Mouse (Mus musculus): ENCODE results near the gene D930048N14Rik. TPM values are rescaled to one million over a fixed set of nuclear protein-coding genes. Genes with fewer than 3 reads are reported as not detected.
"Not testable (repeated sequence)": the region's sequence is repeated elsewhere in the genome, so short reads cannot be mapped to it uniquely, and the experiment has no call there.

Gene D930048N14Rik
- polyA plus RNA-seq, 1 experiment from 2014 or later, result 0.34 TPM

GRCm38 (mm10) chr11:51689343-51689742 is 38.6 kb downstream of the D930048N14Rik start:
- DNase-seq, result no peak
- Histone ChIP-seq H3K4me2 (ENCODE audit: low read depth, low read length) (peak overlapping the region; percentile 88), H3K36me3 (replicated peaks; ENCODE audit: insufficient read depth, low read length) (peaks cover 5% of the 10 kb centered on the region), H3K9ac (replicated peaks) (peak overlapping the region; percentile 76), H3K27me3 (ENCODE audit: insufficient read depth, low read length) (no peaks in the 10 kb centered on the region), H3K27ac (ENCODE audit: low read depth) (peak overlapping the region; percentile 98), H3K4me1 (ENCODE audit: insufficient read depth) (peaks cover 10% of the 10 kb centered on the region), H3K4me3 (ENCODE audit: low read depth, low read length) (peak overlapping the region; percentile 79), H3K9me3 (ENCODE audit: low read length) (no peaks in the 10 kb centered on the region)
- 23% methylated on average over 6 of the region's 6 CpGs for WGBS (ENCODE audit: insufficient replicate concordance)
- no peak for ATAC-seq
- TF ChIP-seq CTCF (IDR thresholded peaks at IDR 0.05; ENCODE audit: low read depth) (no peak), EP300 (IDR thresholded peaks at IDR 0.05; ENCODE audit: low read depth) (no peak)

DNA sequence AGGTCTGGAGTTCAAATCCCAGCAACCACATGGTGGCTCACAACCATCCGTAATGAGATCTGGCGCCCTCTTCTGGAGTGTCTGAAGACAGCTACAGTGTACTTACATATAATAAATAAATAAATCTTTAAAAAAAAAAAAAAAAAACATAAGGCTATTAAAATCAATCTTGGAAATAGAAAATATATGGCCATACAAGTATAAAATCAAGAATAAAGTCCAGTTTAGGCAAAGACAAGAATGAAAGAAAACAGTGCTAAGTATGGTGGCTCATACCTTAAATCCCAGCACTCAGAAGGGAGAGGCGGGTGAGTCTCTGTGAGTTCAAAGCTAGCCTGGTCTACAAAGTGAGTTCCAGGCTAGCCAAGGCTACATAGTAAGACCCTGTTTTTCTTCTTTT is 39.8 kb downstream of the D930048N14Rik start:
- 91% methylated on average over 1 of the region's 3 CpGs for WGBS (ENCODE audit: insufficient replicate concordance)
- H3K27me3 ChIP-seq (ENCODE audit: insufficient read depth, low read length); ATAC-seq: not testable (repeated sequence)

DNA sequence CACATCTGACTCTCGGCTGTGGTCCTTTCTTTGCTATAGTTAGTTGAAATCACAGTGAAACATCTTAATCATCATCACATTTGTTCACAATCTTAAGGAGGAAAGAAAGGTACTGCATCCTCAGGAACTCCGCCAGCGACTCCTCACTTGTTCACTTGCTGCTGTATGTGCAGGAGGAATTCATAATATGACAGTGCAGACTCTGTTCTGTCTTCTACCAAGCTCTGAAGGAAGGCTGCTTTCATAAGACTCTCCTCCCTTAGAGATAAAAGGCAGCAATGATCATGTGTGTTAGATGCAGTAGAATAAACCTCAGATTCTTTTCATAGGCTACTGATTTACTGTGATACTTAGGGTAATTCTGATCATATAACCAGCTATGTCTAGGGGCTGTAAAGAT is 44.2 kb downstream of the D930048N14Rik start:
- DNase-seq (no peak), ATAC-seq (no peak)
- H3K4me2 ChIP-seq (ENCODE audit: low read depth, low read length), result no peak overlapping the region
- WGBS (ENCODE audit: insufficient replicate concordance), result 89% methylated on average over 3 of the region's 3 CpGs
- H3K4me3 ChIP-seq (ENCODE audit: low read depth, low read length), result no peak overlapping the region
- H3K27me3 ChIP-seq (ENCODE audit: insufficient read depth, low read length), result no peaks in the 10 kb centered on the region
- H3K9ac ChIP-seq (replicated peaks), result no peak overlapping the region
- H3K27ac ChIP-seq (ENCODE audit: low read depth), result no peak overlapping the region
- H3K36me3 ChIP-seq (replicated peaks; ENCODE audit: insufficient read depth, low read length), result peaks cover 41% of the 10 kb centered on the region
- no peaks in the 10 kb centered on the region for H3K4me1 ChIP-seq (ENCODE audit: insufficient read depth)
- TF ChIP-seq CTCF (IDR thresholded peaks at IDR 0.05; ENCODE audit: low read depth) (no peak), EP300 (IDR thresholded peaks at IDR 0.05; ENCODE audit: low read depth) (no peak)
- H3K9me3 ChIP-seq (ENCODE audit: low read length), result no peaks in the 10 kb centered on the region

More for the DNA sequence above, 39.8 kb downstream of the D930048N14Rik start:
- peaks cover 10% of the 10 kb centered on the region for H3K4me1 ChIP-seq (ENCODE audit: insufficient read depth)
- H3K9ac ChIP-seq (replicated peaks); H3K27ac ChIP-seq (ENCODE audit: low read depth); H3K4me2 ChIP-seq (ENCODE audit: low read depth, low read length); H3K36me3 ChIP-seq (replicated peaks; ENCODE audit: insufficient read depth, low read length); H3K4me3 ChIP-seq (ENCODE audit: low read depth, low read length); H3K9me3 ChIP-seq (ENCODE audit: low read length); DNase-seq: not testable (repeated sequence)

GRCm38 (mm10) chr11:51702831-51703230 is 52.1 kb downstream of the D930048N14Rik start:
- H3K36me3 ChIP-seq (replicated peaks; ENCODE audit: insufficient read depth, low read length), result peaks cover 73% of the 10 kb centered on the region
- 81% methylated on average over 3 of the region's 3 CpGs for WGBS (ENCODE audit: insufficient replicate concordance)
- TF ChIP-seq EP300 (IDR thresholded peaks at IDR 0.05; ENCODE audit: low read depth) (no peak), CTCF (IDR thresholded peaks at IDR 0.05; ENCODE audit: low read depth) (no peak)
- H3K9me3 ChIP-seq (ENCODE audit: low read length), result no peaks in the 10 kb centered on the region
- no peak overlapping the region for H3K9ac ChIP-seq (replicated peaks)
- no peaks in the 10 kb centered on the region for H3K4me1 ChIP-seq (ENCODE audit: insufficient read depth)
- DNase-seq (no peak), ATAC-seq (no peak)
- no peak overlapping the region for H3K27ac ChIP-seq (ENCODE audit: low read depth)
- H3K4me3 ChIP-seq (ENCODE audit: low read depth, low read length), result no peak overlapping the region
- no peaks in the 10 kb centered on the region for H3K27me3 ChIP-seq (ENCODE audit: insufficient read depth, low read length)
- H3K4me2 ChIP-seq (ENCODE audit: low read depth, low read length), result no peak overlapping the region

DNA sequence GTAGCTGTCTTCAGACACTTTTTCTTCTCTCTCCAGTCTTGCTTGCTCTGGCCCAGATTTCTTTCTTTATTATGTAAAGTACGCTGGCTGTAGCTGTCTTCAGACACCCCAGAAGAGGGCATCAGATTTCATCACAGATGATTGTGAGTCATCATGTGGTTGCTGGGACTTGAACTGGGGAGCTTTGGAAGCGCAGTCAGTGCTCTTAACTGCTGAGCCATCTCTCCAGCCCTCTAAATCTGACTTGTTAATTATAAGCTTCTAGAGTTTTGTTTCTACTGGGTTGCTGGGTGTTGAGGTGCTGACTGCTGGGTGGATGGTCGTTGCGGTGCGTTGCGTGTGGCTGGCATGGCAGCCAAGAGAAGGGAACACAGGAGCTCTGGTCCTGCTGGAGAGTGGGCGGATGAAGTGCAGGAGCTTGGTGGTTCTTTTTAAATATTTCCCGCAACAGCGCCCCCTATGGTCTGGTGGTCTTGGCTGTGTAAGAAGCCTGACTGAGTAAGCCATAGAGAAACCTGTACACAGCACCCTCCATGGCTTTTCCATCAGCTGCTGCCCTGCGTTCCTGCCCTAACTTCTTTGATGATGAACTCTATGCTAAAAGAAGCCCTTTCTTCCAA is 52.7 kb downstream of the D930048N14Rik start:
- Histone ChIP-seq H3K9ac (replicated peaks) (no peak overlapping the region), H3K36me3 (replicated peaks; ENCODE audit: insufficient read depth, low read length) (peaks cover 71% of the 10 kb centered on the region), H3K4me1 (ENCODE audit: insufficient read depth) (no peaks in the 10 kb centered on the region), H3K4me3 (ENCODE audit: low read depth, low read length) (no peak overlapping the region), H3K9me3 (ENCODE audit: low read length) (no peaks in the 10 kb centered on the region), H3K4me2 (ENCODE audit: low read depth, low read length) (no peak overlapping the region), H3K27ac (ENCODE audit: low read depth) (no peak overlapping the region), H3K27me3 (ENCODE audit: insufficient read depth, low read length) (no peaks in the 10 kb centered on the region)
- peak; percentile 47 for TF ChIP-seq CTCF (IDR thresholded peaks at IDR 0.05; ENCODE audit: low read depth)
- TF ChIP-seq EP300 (IDR thresholded peaks at IDR 0.05; ENCODE audit: low read depth), result no peak
- 75% methylated on average over 10 of the region's 10 CpGs for WGBS (ENCODE audit: insufficient replicate concordance)
- ATAC-seq, result no peak
- DNase-seq, result peak; percentile 57

GRCm38 (mm10) chr11:51706451-51706850 is 55.7 kb downstream of the D930048N14Rik start:
- DNase-seq, result no peak
- no peak overlapping the region for H3K4me3 ChIP-seq (ENCODE audit: low read depth, low read length)
- no peak overlapping the region for H3K9ac ChIP-seq (replicated peaks)
- no peaks in the 10 kb centered on the region for H3K9me3 ChIP-seq (ENCODE audit: low read length)
- WGBS (ENCODE audit: insufficient replicate concordance), result 95% methylated on average over 10 of the region's 10 CpGs
- no peak overlapping the region for H3K27ac ChIP-seq (ENCODE audit: low read depth)
- no peaks in the 10 kb centered on the region for H3K27me3 ChIP-seq (ENCODE audit: insufficient read depth, low read length)
- H3K4me2 ChIP-seq (ENCODE audit: low read depth, low read length), result no peak overlapping the region
- ATAC-seq, result no peak
- no peaks in the 10 kb centered on the region for H3K4me1 ChIP-seq (ENCODE audit: insufficient read depth)
- peaks cover 58% of the 10 kb centered on the region for H3K36me3 ChIP-seq (replicated peaks; ENCODE audit: insufficient read depth, low read length)
- TF ChIP-seq CTCF (IDR thresholded peaks at IDR 0.05; ENCODE audit: low read depth) (no peak), EP300 (IDR thresholded peaks at IDR 0.05; ENCODE audit: low read depth) (no peak)

All from liver, postnatal 0 days (tissue).